Comparison of ENCODE assay signal across 36 mouse cellular contexts in the genomic region with DNA sequence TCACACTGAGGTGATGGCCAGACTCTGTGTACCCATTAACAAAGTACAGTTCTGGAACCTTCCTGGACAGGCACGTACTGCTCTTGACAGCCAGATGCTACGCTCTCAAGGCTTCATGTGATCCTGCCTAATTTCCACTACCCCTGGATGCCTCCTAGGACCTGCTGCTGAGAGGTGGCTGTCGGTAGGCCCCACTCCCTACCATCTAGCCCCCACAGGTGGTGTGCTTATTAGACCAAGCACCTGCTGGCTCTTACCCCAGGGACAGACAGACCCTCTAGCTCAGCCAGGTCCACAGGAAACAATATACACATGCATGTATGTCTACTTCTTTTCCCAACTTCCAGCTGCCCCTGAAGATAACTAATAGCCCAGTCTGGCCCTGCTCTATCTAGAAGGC. TPM values are rescaled to one million over a fixed set of nuclear protein-coding genes. Genes with fewer than 3 reads are reported as not detected.
"Had no signal": no experiment of that assay in that cellular context is flagged by ENCODE, and none has a peak within 500 bp of the region (broad histone marks: within the 10 kb centered on the region; RNA-seq: fewer than 3 reads in every experiment).

No protein-coding gene starts in this region.

- H3K9ac ChIP-seq: forebrain, postnatal 0 days; heart, embryonic 13.5 days; heart, embryonic 15.5 days; hindbrain, embryonic 13.5 days; hindbrain, embryonic 15.5 days; kidney, embryonic 15.5 days; limb, embryonic 15.5 days; liver, embryonic 12.5 days had no signal

- H3K36me3 ChIP-seq: heart, embryonic 13.5 days; heart, embryonic 15.5 days; kidney, embryonic 15.5 days; limb, embryonic 13.5 days; limb, embryonic 15.5 days; liver, embryonic 12.5 days had no signal

- H3K27me3 ChIP-seq: hindbrain, embryonic 15.5 days; limb, embryonic 13.5 days; limb, embryonic 15.5 days had no signal

- H3K4me1 ChIP-seq: heart, embryonic 13.5 days had no signal

- DNase-seq: forebrain, postnatal 0 days; kidney, adult 11 months; kidney, postnatal 14 days had no signal

- H3K4me3 ChIP-seq: heart, embryonic 13.5 days; heart, embryonic 15.5 days; hindbrain, embryonic 13.5 days; hindbrain, embryonic 15.5 days; kidney, embryonic 15.5 days; limb, embryonic 13.5 days; limb, embryonic 15.5 days; liver, embryonic 12.5 days had no signal

- H3K27ac ChIP-seq: heart, embryonic 13.5 days; heart, embryonic 15.5 days; hindbrain, embryonic 13.5 days; hindbrain, embryonic 15.5 days; hindbrain, postnatal 0 days; kidney, embryonic 15.5 days; kidney, postnatal 0 days; limb, embryonic 13.5 days; limb, embryonic 15.5 days; liver, embryonic 12.5 days had no signal

RNA-seq across cellular contexts. Expression of gene Ace3, which starts 57.5 kb away (rescaled TPM):
- total RNA-seq: forebrain, postnatal 0 days; gastrocnemius, adult 18-20 months; gastrocnemius, postnatal 10 days; gastrocnemius, postnatal 36 days; heart, adult 18-20 months; heart, postnatal 14 days; heart, postnatal 36 days; hematopoietic stem cell, adult 5-6 weeks; hindbrain, postnatal 0 days; layer of hippocampus, adult 18-20 months; layer of hippocampus, adult 8-10 months; layer of hippocampus, postnatal 14 days; layer of hippocampus, postnatal 36 days; left cerebral cortex, adult 18-20 months; left cerebral cortex, adult 8-10 months; left cerebral cortex, postnatal 10 days; left cerebral cortex, postnatal 25 days; left cerebral cortex, postnatal 4 days; liver, adult 2 months had no signal
- polyA plus RNA-seq: forebrain, postnatal 0 days; heart, embryonic 11.5 days; heart, embryonic 13.5 days; heart, embryonic 15.5 days; heart, postnatal 0 days; hindbrain, embryonic 11.5 days; hindbrain, embryonic 15.5 days; hindbrain, postnatal 0 days; intestine, embryonic 14.5 days; kidney, embryonic 15.5 days; kidney, postnatal 0 days; large intestine, adult 2 months; limb, embryonic 11.5 days; limb, embryonic 13.5 days; limb, embryonic 15.5 days; liver, adult 2 months; liver, embryonic 12.5 days had no signal
